Mouse (Mus musculus): ENCODE measurements around the gene Aim2.

Gene Aim2

DNA sequence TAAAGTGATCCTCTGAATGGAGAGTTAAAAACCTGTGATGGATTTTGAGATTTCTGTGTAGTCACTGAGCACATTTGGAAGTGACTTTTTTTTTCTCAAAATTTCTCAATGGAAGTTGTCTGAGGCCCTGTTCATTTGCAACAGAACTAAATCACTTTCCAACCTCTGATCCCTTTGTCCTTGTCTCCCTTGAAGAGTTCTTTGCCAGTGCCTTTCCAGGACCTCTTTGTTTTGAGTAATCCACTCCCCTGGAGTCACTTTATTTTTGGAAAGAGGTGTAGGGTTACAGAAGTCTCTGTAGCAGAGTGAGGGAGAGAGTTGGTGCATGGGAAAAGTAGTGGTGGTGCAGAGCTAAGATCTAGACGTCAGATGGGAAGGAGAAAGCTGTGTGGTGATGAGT is 2.2 kb upstream of the Aim2 start:
- peak; percentile 24 for DNase-seq (ENCODE audit: extremely low spot score)

DNA sequence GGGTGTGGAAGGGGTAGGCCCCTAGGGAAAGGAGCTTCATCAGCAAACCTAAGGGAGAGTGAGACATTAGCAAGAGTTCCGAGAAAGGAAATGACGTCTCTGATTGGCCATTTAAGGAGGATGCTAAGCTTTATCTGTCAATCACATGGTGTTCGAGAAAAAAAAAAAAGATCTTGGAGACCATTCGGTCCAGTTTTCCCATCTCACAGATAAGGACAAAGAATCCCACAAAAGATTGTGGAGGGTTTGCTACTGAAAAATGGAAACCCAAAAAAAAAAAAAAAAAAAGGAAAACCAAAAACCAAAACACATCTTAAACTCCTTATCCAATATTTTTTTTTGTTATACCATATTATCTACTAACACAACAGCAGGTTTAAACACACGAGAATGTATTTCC is 1.5 kb upstream of the Aim2 start:
- DNase-seq (ENCODE audit: extremely low spot score), result no peak

DNA sequence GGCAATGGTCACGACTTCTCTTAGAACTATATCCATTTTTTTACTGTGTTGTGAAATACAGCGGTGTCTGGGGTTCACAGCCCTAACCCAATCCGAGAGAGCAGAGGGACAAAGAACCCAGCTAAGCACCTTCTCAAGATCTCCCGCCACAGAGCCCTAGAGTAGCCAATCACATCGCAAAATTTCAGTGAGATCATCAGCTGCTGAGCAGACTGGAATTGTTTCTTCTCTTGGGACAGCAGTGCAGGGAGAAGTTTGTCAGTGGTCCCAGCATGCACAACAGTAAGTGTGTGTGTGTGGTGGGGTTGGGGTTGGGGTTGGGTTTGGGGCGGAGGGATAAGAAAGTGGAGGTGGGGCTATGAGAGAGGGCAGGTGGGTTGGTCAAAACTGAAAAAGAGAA is 733 bp upstream of the Aim2 start:
- peak; percentile 86 for DNase-seq (ENCODE audit: extremely low spot score)

DNA sequence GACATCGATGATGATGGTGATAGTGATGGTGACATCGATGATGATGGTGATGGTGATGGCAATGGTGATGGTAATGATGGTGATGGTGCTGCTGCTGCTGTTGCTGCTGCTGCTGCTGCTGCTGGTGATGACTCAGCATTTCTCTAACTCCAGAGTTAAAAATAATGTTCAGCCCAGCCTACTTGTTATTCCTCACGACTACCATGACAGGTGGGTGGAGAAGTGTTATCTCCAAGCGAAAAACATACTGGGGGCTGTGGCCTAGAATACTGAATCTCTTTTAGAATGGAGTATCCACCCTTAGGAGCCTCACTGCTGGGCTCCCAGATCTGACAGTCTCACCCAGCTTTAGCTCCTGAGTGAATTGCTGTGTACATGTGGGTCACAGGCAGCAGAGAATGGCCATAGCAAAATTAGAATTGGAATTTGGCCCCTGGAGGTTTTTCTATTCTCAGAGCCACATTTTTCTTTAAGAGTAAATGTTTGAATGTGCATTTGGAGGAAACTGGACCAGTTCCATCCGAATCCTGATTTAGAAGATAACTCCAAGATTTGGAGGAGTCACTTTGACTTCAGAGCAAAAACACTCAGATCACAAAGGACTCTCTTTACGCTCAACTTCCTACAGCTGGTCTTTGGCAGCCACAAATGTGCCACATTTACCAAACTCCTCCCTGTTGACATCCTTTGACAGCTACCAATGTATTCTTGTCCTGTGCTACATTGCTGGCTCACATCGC is 4.6 kb downstream of the Aim2 start:
- no peak for DNase-seq (ENCODE audit: extremely low spot score)

DNA sequence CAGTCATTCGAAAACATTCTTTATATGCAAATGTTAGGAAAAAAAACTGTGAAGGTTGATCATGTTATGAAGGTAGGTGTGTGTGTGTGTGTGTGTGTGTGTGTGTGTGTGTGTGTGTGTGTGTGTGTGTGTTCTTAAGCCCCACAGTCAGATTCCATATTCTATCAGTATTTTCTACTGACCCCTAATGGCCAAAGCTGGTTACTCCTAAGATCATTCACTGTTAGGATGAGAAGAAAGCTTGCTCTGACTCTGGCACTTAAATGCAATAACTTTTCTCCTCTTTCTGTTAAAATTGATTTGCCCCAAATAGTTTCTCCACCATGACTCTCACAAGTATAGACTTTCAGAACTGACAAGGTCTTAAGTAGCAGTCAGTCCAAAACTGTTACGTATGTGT is 6.0 kb downstream of the Aim2 start:
- DNase-seq (ENCODE audit: extremely low spot score), result no peak

DNA sequence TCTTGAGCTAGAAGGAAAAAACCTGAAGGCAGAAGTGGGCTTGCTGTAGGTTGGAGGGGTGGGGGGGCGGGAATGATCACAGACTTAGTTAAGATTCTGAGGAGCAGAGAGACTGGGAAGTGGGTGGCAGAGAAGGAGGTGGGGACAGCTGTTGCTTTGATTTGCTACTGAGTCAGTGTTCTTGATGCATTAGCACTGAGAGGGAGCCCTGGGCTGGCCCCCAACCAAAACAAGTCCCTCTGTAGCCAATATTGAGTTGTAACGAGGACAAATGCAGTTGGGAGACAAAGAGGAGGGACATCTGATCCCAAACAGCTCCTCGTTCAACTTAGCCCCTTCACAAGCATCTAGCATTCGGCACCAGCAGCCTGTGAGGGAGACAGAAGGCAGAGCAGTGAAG is 7.1 kb downstream of the Aim2 start:
- no peak for DNase-seq (ENCODE audit: extremely low spot score)

DNA sequence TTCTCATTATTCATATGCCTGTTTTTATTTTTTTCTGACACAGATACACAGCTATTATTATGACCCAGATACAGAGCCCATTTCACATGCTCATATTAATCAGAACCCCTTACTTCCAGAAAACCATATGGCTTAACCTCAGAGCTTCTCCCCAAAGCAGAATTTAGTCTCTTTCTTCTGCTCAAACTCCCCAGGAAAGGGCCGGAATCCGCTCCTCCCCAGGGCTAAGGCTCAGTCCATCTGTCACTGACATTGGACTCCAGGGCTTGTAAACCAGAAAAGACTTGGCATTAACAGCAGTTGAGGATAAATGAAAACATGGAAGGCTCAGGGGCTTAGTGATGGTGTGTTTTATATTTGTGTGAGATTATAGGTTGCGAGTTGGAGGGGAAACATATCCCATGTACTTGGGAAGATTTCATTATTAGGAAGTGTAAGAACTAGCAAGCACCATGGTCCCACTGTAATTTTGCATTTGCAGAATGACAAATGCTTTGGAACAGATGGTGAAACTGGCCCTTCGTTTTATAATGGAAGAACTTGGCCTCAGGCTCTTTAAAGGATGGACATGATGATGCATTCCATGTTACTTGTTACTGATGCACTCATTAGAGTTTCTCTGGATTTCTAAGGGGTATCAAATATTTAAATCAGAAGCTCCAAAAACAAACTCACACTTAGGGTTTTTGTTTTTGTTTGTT is 9.1 kb downstream of the Aim2 start:
- DNase-seq (ENCODE audit: extremely low spot score), result no peak

DNA sequence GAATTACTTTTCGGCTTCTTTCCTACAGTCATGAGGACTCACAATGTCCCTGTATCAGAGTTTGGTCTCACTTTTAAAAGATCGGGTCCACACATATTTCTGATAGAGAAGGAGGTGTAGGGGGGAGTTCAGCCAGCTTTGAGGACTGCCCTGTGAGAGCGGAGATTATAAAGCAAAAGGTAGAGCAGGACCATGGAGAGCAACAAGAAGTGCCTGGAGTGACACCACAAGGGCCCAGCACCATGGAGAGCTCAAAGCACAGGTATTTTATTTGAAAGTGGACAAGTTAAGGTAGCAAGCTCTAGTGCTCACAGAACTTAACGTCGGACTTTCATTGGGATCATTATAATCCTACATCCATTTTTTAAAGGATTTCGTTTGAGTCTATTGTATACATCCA is 11.0 kb downstream of the Aim2 start:
- DNase-seq (ENCODE audit: extremely low spot score), result peak; percentile 65

DNA sequence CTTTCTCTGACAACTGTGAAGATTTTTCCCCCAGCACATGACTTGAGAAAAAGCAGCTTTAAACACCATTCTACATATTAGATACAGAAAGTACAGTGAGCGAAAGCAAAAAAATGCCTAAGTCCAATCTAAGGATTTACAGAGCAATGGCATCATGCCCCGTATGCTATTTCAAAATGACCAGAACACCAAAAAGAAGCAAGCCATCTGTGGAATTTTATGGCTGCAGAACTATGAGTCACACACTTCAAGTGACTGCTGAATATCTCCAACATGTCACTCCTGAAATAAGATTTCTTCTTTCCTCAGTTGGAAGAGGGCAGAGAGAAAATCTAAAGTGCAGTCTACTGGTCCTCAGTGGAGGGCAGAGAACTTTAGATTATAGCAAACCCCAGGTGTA is 12.8 kb downstream of the Aim2 start:
- DNase-seq (ENCODE audit: extremely low spot score), result no peak

DNA sequence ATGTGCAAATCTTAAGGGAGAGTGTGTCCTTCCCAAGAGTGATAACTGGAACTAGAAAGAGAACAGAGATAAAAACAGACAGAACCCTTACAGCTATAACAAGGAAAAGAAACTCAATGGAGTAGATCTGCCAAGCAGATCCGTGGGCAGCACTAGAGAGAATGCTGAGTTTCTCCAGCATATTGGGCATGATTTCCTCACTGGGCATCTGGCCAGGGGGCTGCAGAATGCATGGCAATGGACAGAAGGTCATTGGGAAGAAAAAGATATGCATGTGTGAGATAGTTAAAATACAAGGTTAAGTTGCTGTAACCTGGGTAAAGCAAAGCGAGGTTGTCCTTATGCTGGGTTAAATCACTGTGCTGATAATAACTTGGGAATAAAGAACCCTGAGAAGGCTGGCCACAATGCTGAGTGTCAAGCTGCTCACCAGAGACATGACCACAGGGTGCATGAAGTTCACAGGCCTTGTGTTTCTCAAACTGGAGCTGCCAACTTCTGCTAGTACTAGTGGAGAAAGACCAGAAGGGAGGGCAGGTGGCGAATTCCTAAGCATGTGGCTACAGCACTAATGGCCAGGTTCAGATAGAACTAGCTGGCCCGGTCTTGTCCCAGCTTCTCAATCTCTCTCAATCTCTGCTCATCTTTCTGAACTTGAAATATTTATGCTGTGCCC is 13.6 kb downstream of the Aim2 start:
- DNase-seq (ENCODE audit: extremely low spot score), result no peak

DNA sequence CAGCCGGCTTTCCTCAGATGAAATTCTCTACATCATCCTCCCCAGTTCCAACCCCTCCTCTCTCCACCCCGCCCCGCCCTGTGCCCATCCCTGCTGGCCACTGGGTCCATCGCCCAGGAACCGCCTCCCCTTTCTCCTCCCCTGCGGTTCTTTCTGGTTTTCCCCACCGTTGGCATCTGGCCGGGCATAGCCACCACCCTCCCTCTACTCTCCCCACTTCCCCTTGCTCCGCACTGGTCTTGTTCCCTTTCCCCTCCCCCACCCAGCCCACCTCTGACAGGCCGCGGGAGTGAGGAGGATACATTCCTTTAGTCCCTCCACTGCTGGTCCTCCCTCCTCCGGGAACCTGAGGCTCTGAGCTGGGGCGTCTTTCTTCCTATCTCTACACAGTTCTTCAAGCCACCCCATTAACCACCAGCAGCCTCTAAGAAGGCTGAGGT is 15.3 kb downstream of the Aim2 start:
- DNase-seq (ENCODE audit: extremely low spot score), result peak; percentile 23

DNA sequence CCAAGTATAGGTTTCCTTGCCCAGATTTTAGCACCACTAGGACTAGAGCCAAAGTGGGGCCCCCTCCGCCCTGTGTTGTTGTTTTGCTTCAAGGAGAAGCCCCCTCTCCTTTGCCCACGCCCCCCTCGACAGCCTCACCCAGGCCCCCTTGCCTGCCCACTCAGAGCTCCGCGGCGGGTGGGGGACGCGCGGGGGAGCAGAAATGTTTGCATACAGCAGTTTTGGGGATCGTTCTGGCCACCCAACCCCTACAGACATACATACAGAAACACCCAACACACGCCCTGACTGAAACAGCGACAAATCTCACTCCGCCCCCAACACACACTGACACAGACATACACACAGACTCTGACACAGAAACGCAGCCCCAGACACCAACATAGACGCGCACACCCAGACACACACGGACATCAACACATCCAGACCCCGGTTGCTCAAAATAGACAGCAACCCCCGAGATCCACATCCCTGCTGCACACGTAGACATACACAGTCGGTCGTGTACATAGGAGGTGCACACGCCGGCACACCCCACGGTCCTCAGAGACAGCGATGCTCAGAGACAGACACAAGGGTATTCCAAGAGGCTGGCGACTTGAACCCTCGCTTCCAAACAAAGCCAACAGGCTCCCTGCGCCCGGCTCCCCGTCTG is 16.1 kb downstream of the Aim2 start:
- peak; percentile 16 for DNase-seq (ENCODE audit: extremely low spot score)

DNA sequence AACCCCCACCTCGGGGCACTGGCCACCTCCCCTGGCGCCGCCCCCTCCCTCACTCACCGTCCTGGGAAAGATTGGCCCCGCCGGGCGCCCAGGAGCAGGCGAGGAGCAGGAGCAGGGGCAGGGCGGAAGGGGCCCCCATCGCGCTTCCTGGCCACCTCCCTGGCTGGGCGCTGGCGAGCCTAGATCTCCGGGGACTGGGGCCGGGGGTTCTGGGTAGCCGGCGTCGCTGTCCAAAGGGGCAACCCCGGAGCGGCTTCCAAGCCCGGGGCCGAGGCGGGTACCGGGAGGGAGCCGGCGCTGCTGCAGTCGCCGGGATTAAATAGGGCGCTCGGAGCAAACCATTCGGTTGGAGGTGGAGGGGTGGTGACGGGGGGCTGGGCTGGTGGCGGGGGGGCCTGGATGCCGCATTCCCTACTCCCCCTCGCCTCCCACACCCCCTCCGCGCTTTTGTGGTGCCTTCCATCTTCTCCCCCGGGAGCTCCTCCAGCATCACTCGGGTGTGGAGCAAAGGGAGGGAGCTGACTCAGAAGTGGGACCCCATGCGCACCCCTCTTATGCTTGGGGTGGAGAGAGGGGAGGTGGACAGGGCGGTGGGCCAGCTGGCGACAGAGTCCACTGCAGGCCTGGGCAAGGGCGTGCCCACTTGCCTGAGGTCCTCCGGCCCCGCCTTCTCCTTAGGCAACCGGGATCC is 16.8 kb downstream of the Aim2 start, which contains the start of gene Cadm3:
Cadm3 (minus strand) TSS at position 340 of the 691 bp plus-strand sequence.
- peak; percentile 69 for DNase-seq (ENCODE audit: extremely low spot score)

DNA sequence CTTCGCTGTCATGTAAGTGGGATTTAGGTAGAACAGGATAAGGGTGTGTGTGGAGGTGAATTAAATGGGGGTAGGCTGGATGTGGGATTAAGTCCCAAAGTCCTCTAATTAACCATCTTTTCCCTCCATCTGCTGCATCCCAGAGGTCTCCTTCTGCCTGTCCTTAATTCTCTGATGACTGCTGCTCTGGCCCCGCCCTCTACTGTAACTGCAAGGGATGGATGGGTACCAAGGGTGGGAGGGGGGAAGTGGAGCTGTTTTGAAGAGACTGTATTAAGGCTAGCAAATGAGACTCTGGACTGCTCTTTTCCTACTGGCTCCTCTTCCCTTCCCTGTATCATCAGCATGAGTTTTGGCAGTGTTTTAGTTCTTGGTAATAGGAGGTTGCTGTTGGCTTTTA is 18.9 kb downstream of the Aim2 start:
- no peak for DNase-seq (ENCODE audit: extremely low spot score)

DNA sequence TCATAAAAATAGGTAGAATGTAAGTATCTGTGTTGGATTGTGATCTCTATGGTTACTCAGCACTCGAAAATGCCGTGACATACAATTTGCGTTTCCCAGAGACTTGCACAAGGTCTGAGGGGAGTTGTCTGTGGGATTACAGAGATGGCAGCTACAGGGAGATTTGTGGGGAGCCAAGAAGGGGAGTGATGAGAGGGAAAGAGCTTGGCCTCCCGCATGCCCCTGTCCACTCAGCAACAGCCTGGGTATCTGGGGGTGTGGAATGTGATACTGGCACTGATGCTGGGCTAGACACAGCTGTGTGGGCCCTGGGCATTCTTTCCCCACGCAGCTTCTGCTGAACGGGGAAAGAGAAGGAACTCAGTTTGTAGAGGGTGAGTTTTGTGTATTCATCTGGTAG is 19.8 kb downstream of the Aim2 start:
- DNase-seq (ENCODE audit: extremely low spot score), result no peak

DNA sequence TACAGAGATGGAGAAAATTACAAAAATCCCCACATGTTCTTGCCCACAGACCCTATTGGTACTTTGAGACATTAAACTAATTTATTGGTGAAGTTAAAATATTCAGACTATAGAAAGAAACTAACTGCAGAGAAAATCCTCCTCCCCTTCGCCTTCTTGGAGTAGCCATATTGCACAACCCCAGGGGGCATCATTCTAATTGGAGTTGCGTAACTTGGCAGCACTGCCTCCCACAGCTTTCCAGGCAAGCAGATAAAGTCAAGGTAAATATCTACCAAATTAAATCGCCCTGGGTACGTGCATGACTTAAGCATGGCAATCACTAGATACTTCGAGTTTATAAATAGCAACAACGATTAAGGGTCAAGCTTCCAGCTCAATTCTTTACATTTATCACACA is 20.9 kb downstream of the Aim2 start:
- DNase-seq (ENCODE audit: extremely low spot score), result no peak

DNA sequence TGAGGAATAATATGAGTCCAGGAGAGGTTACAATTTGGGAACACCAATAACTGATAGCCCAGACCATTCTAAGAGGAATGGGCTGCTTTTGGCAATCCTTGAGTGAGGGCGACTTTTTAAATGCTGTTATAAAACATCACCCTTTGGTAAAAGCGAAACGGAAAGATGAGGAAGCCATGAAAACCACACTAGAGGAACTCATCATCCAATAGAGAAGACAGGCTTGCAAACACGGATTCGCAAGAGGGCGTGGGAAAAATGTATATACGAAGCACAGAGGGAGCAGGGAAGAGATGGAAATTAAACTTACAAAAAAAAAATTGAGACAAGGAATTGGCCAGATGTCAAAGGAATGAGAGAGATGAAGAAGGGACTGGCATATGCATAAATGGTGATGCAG is 23.3 kb downstream of the Aim2 start:
- DNase-seq (ENCODE audit: extremely low spot score), result no peak

DNA sequence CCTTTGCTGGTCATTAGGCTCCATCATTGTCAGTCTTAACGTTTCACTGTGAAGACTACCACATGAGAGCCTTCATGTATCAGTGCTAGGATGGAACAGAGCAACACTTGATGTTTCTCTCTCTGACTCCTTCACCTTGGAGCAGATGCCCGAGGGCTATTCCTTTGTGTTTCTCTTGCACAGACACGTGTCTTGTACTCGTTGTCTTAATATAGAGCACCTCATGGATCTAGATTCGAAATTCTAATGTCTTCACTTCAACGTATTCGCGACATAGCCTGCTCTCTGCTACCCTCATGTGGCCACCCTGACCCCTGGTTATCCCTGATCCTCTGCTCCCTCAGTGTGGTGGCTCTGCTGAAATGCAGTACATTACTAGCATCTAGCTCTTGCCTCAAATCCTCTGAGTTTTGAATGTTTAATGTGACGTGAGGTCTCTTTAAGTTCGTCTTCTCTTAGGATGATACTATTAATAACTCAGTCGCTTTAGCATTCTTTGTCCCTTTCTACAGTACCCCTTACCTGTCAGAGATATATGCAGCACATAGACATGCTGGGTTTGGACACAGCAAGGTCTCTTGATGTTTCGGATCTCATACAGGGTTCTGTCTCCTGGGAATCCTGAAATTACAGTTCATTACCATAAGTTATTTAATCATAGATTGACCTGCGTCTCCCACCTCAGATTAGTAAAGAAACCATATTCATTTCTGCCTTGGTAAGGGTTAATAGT is 26.9 kb downstream of the Aim2 start:
- peak; percentile 52 for DNase-seq (ENCODE audit: extremely low spot score)

DNA sequence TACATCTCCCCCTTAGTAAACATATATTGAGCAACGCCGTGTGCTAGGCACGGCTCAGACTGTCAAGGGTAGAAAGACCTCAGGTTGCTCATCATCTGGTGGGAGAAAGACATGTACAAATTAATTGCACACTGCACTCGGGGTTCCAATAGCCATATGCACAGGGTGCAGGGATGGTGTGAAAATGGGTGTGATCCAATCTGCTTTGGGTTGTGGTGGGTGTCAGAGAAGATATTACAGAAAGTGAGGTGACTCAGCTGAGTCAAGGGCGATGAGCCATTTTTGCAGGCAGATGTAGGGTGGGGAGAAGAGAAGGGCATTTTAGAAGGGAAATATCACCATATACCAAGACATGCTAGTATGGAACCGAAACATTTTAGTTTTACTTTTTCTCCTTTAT is 30.8 kb downstream of the Aim2 start:
- DNase-seq (ENCODE audit: extremely low spot score), result no peak

DNA sequence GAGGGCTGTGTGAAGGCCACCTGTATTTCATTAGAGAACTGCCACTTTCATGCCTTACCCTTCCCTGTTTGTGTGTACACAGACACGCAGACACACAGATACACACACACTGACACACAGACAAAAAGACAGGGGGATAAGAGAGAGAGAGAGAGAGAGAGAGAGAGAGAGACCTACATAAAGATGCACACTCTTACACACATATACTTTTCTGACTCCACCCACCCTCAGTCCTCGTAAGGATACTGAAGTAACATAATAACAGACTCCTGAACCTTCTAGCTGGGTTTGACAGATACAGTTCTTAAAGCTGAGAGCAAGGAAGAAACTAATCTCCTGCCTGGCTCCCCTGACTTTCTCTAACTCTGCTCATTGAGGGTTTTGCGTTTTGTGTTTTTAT is 38.8 kb downstream of the Aim2 start:
- DNase-seq (ENCODE audit: extremely low spot score), result no peak

DNA sequence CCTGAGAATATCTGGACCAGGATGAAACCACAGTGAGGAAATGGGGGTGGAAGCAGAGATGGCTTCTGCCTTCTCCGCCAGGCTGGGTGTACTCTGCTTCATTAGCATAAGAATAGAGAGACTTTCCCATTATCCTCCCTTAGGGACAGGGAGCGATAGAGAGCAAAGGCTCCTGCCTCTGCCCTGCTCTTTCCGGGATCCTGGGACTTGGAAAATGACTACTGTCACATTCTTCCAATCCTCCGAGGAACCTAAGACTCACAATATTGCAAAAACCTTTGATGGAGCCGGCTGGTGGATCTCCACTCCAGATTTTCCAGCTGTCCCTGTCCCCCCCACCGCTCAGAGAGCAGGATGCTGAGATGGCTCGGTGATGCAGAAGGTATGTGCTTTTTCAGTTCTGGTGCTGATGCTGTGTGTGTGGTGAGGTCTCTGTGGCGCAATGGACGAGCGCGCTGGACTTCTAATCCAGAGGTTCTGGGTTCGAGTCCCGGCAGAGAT is 39.3 kb downstream of the Aim2 start:
- DNase-seq (ENCODE audit: extremely low spot score), result peak; percentile 69
